Mouse (Mus musculus): ENCODE measurements around the gene Fermt2. TPM values are rescaled to one million over a fixed set of nuclear protein-coding genes. Genes with fewer than 3 reads are reported as not detected.

Fermt2 gene
- polyA plus RNA-seq, 1 experiment, result not detected

- no peaks in the 10 kb centered on the region for H3K4me1 ChIP-seq (ENCODE audit: control insufficient read depth)
- H3K4me3 ChIP-seq (replicated peaks), result no peak overlapping the region
- TF ChIP-seq GATA1 (IDR thresholded peaks at IDR 0.05; ENCODE audit: low read length) (no peak), TAL1 (IDR thresholded peaks at IDR 0.05; ENCODE audit: low read length) (no peak)
- H3K9me3 ChIP-seq (ENCODE audit: control insufficient read depth, low read length), result no peaks in the 10 kb centered on the region
- no peaks in the 10 kb centered on the region for H3K27me3 ChIP-seq (ENCODE audit: control insufficient read depth)
- no peaks in the 10 kb centered on the region for H3K36me3 ChIP-seq (ENCODE audit: control insufficient read depth)
Measured at GRCm38 (mm10) chr14:45552431-45552830, 22.5 kb upstream of the Fermt2 start.

- H3K9me3 ChIP-seq (ENCODE audit: control insufficient read depth, low read length), result no peaks in the 10 kb centered on the region
- no peaks in the 10 kb centered on the region for H3K4me1 ChIP-seq (ENCODE audit: control insufficient read depth)
- H3K27me3 ChIP-seq (ENCODE audit: control insufficient read depth), result no peaks in the 10 kb centered on the region
- no peak overlapping the region for H3K4me3 ChIP-seq (replicated peaks)
- no peak for TF ChIP-seq TAL1 (IDR thresholded peaks at IDR 0.05; ENCODE audit: low read length)
- no peak for TF ChIP-seq GATA1 (IDR thresholded peaks at IDR 0.05; ENCODE audit: low read length)
- no peaks in the 10 kb centered on the region for H3K36me3 ChIP-seq (ENCODE audit: control insufficient read depth)
Measured at GRCm38 (mm10) chr14:45551121-45551768, 21.3 kb upstream of the Fermt2 start.

- TF ChIP-seq GATA1 (IDR thresholded peaks at IDR 0.05; ENCODE audit: low read length) (no peak), TAL1 (IDR thresholded peaks at IDR 0.05; ENCODE audit: low read length) (no peak)
- Histone ChIP-seq H3K4me3 (replicated peaks) (no peak overlapping the region), H3K9me3 (ENCODE audit: control insufficient read depth, low read length) (no peaks in the 10 kb centered on the region), H3K36me3 (ENCODE audit: control insufficient read depth) (no peaks in the 10 kb centered on the region), H3K27me3 (ENCODE audit: control insufficient read depth) (no peaks in the 10 kb centered on the region), H3K4me1 (ENCODE audit: control insufficient read depth) (no peaks in the 10 kb centered on the region)
Measured at GRCm38 (mm10) chr14:45550010-45550647, 20.2 kb upstream of the Fermt2 start.

GRCm38 (mm10) chr14:45548118-45548517, 18.2 kb upstream of the Fermt2 start:
- no peaks in the 10 kb centered on the region for H3K27me3 ChIP-seq (ENCODE audit: control insufficient read depth)
- no peaks in the 10 kb centered on the region for H3K9me3 ChIP-seq (ENCODE audit: control insufficient read depth, low read length)
- H3K4me1 ChIP-seq (ENCODE audit: control insufficient read depth), result no peaks in the 10 kb centered on the region
- TF ChIP-seq TAL1 (IDR thresholded peaks at IDR 0.05; ENCODE audit: low read length), result no peak
- TF ChIP-seq GATA1 (IDR thresholded peaks at IDR 0.05; ENCODE audit: low read length), result no peak
- H3K36me3 ChIP-seq (ENCODE audit: control insufficient read depth), result no peaks in the 10 kb centered on the region
- no peak overlapping the region for H3K4me3 ChIP-seq (replicated peaks)

- TF ChIP-seq TAL1 (IDR thresholded peaks at IDR 0.05; ENCODE audit: low read length), result no peak
- TF ChIP-seq GATA1 (IDR thresholded peaks at IDR 0.05; ENCODE audit: low read length), result no peak
- Histone ChIP-seq H3K36me3 (ENCODE audit: control insufficient read depth) (no peaks in the 10 kb centered on the region), H3K27me3 (ENCODE audit: control insufficient read depth) (no peaks in the 10 kb centered on the region), H3K4me3 (replicated peaks) (no peak overlapping the region), H3K4me1 (ENCODE audit: control insufficient read depth) (no peaks in the 10 kb centered on the region), H3K9me3 (ENCODE audit: control insufficient read depth, low read length) (no peaks in the 10 kb centered on the region)
Measured at GRCm38 (mm10) chr14:45544905-45545304, 15.0 kb upstream of the Fermt2 start.

GRCm38 (mm10) chr14:45544026-45544425, 14.1 kb upstream of the Fermt2 start:
- no peaks in the 10 kb centered on the region for H3K27me3 ChIP-seq (ENCODE audit: control insufficient read depth)
- no peak for TF ChIP-seq TAL1 (IDR thresholded peaks at IDR 0.05; ENCODE audit: low read length)
- TF ChIP-seq GATA1 (IDR thresholded peaks at IDR 0.05; ENCODE audit: low read length), result no peak
- H3K36me3 ChIP-seq (ENCODE audit: control insufficient read depth), result no peaks in the 10 kb centered on the region
- H3K4me3 ChIP-seq (replicated peaks), result no peak overlapping the region
- no peaks in the 10 kb centered on the region; the same call in 1 of the 2 replicates for H3K4me1 ChIP-seq (ENCODE audit: control insufficient read depth)
- H3K9me3 ChIP-seq (ENCODE audit: control insufficient read depth, low read length), result no peaks in the 10 kb centered on the region

- TF ChIP-seq TAL1 (IDR thresholded peaks at IDR 0.05; ENCODE audit: low read length) (no peak), GATA1 (IDR thresholded peaks at IDR 0.05; ENCODE audit: low read length) (no peak)
- H3K4me3 ChIP-seq (replicated peaks), result no peak overlapping the region
Measured at GRCm38 (mm10) chr14:45539659-45540468, 9.9 kb upstream of the Fermt2 start.

GRCm38 (mm10) chr14:45530364-45531345, 737 bp upstream of the Fermt2 start:
- TF ChIP-seq TAL1 (IDR thresholded peaks at IDR 0.05; ENCODE audit: low read length) (no peak), GATA1 (IDR thresholded peaks at IDR 0.05; ENCODE audit: low read length) (no peak)
- H3K36me3 ChIP-seq (ENCODE audit: control insufficient read depth), result no peaks in the 10 kb centered on the region
- H3K4me1 ChIP-seq (ENCODE audit: control insufficient read depth), result no peaks in the 10 kb centered on the region
- no peaks in the 10 kb centered on the region; the same call in 1 of the 2 replicates for H3K9me3 ChIP-seq (ENCODE audit: control insufficient read depth, low read length)
- H3K27me3 ChIP-seq (ENCODE audit: control insufficient read depth), result peaks cover 47% of the 10 kb centered on the region
- peak overlapping the region; percentile 50 for H3K4me3 ChIP-seq (replicated peaks)

More at GRCm38 (mm10) chr14:45539659-45540468, 9.9 kb upstream of the Fermt2 start:
- Histone ChIP-seq H3K27me3 (ENCODE audit: control insufficient read depth) (no peaks in the 10 kb centered on the region), H3K36me3 (ENCODE audit: control insufficient read depth) (no peaks in the 10 kb centered on the region), H3K4me1 (ENCODE audit: control insufficient read depth) (no peaks in the 10 kb centered on the region; the same call in 1 of the 2 replicates), H3K9me3 (ENCODE audit: control insufficient read depth, low read length) (no peaks in the 10 kb centered on the region)

All from erythroblast, embryonic 14.5 days (primary cell).